Mouse (Mus musculus) layer of hippocampus, adult 8-10 months (tissue): ENCODE results near the gene L1td1. TPM values are rescaled to one million over a fixed set of nuclear protein-coding genes. Genes with fewer than 3 reads are reported as not detected.
"Not testable (repeated sequence)": the region's sequence is repeated elsewhere in the genome, so short reads cannot be mapped to it uniquely, and the experiment has no call there.

ENCODE experiments used
- DNase-seq, 2 experiments: peaks; one replicate each; pipeline ENCODE4 v3.0.0; 2022; ENCODE audit warnings: low spot score in 2 of 2
- total RNA-seq, 4 experiments: library from RNA; stranded (reverse); gene quantifications; 2 replicates each; pipeline ENCODE4 v1.2.4; 2022

Gene L1td1
- not detected for total RNA-seq

- DNase-seq = no peak
Observed at GRCm38 (mm10) chr4:98726590-98727237, at the start of gene L1td1. L1td1 (plus strand) TSS chr4:98726734.

GRCm38 (mm10) chr4:98677506-98677905 lies 49.0 kb upstream of the L1td1 start:
- DNase-seq = no peak

GRCm38 (mm10) chr4:98686678-98687267 lies 39.8 kb upstream of the L1td1 start:
- DNase-seq = peak in 1 of 2 experiments; percentile 12

GRCm38 (mm10) chr4:98688116-98688515 lies 38.4 kb upstream of the L1td1 start:
- DNase-seq = no peak

- DNase-seq = no peak
Observed at GRCm38 (mm10) chr4:98688520-98688919, 38.0 kb upstream of the L1td1 start.

GRCm38 (mm10) chr4:98689988-98690387 lies 36.5 kb upstream of the L1td1 start:
- no peak for DNase-seq

GRCm38 (mm10) chr4:98693465-98694185 lies 32.9 kb upstream of the L1td1 start:
- no peak for DNase-seq

- DNase-seq = no peak
Observed at GRCm38 (mm10) chr4:98697932-98698331, 28.6 kb upstream of the L1td1 start.

- DNase-seq = no peak
Observed at GRCm38 (mm10) chr4:98698921-98699320, 27.6 kb upstream of the L1td1 start.

GRCm38 (mm10) chr4:98700156-98700555 lies 26.4 kb upstream of the L1td1 start:
- DNase-seq = no peak

- peak; percentile 21 to 80 for DNase-seq
Observed at GRCm38 (mm10) chr4:98702201-98702894, 24.2 kb upstream of the L1td1 start.

- no peak for DNase-seq
Observed at GRCm38 (mm10) chr4:98710891-98711290, 15.6 kb upstream of the L1td1 start.

- no peak for DNase-seq
Observed at GRCm38 (mm10) chr4:98717735-98718546, 8.6 kb upstream of the L1td1 start.

- no peak for DNase-seq
Observed at GRCm38 (mm10) chr4:98718547-98718917, 8.0 kb upstream of the L1td1 start.

- DNase-seq = peak; percentile 19 to 65
Observed at GRCm38 (mm10) chr4:98722454-98722853, 4.1 kb upstream of the L1td1 start.

GRCm38 (mm10) chr4:98724682-98725081 lies 1.9 kb upstream of the L1td1 start:
- not testable (repeated sequence) for DNase-seq

GRCm38 (mm10) chr4:98725439-98725838 lies 1.1 kb upstream of the L1td1 start:
- DNase-seq = no peak

GRCm38 (mm10) chr4:98727295-98727958 lies 893 bp downstream of the L1td1 start:
- DNase-seq = no peak

GRCm38 (mm10) chr4:98727959-98728347 lies 1.4 kb downstream of the L1td1 start:
- DNase-seq = no peak

GRCm38 (mm10) chr4:98728716-98729115 lies 2.2 kb downstream of the L1td1 start:
- no peak for DNase-seq

- DNase-seq = no peak
Observed at GRCm38 (mm10) chr4:98733660-98734059, 7.1 kb downstream of the L1td1 start.
